Mouse (Mus musculus) forebrain, embryonic 15.5 days (tissue): ENCODE measurements around the gene Clec16a. TPM values are rescaled to one million over a fixed set of nuclear protein-coding genes. Genes with fewer than 3 reads are reported as not detected.

Source experiments
- ATAC-seq: fragments of 200-750 bp; cut with Nextera tagmentation; replicated peaks from 2 replicates; pipeline ENCODE4 v1.8.0; 2017; ENCODE audit warnings: mild to moderate bottlenecking, moderate TSS enrichment, moderate library complexity
- H3K27ac ChIP-seq: fragments of 300-500 bp; sonication (generic); replicated peaks from 2 replicates; pipeline ENCODE4 v1.5.1; 2015; ENCODE audit warnings: mild to moderate bottlenecking, inconsistent platforms
- H3K27me3 ChIP-seq: fragments of 300-500 bp; sonication (generic); 2 replicates; pipeline ENCODE4 v1.6.1; 2015; ENCODE audit warnings: inconsistent platforms
- H3K36me3 ChIP-seq: fragments of 300-500 bp; sonication (generic); 2 replicates; pipeline ENCODE4 v1.6.1; 2015; ENCODE audit warnings: mild to moderate bottlenecking, inconsistent platforms
- H3K4me1 ChIP-seq: fragments of 300-500 bp; sonication (generic); 2 replicates; pipeline ENCODE4 v1.6.1; 2015; ENCODE audit warnings: inconsistent platforms
- H3K4me2 ChIP-seq: fragments of 300-500 bp; sonication (generic); replicated peaks from 2 replicates; pipeline ENCODE4 v1.6.1; 2015; ENCODE audit warnings: mild to moderate bottlenecking, inconsistent platforms
- H3K4me3 ChIP-seq: fragments of 300-500 bp; sonication (generic); 2 replicates; pipeline ENCODE4 v1.5.1; 2015; ENCODE audit warnings: mild to moderate bottlenecking, inconsistent platforms
- H3K9ac ChIP-seq: fragments of 300-500 bp; sonication (generic); replicated peaks from 2 replicates; pipeline ENCODE4 v1.6.1; 2015; ENCODE audit warnings: mild to moderate bottlenecking, inconsistent platforms
- H3K9me3 ChIP-seq: fragments of 300-500 bp; sonication (generic); 2 replicates; pipeline ENCODE4 v1.6.1; 2016; ENCODE audit warnings: inconsistent platforms
- WGBS: fragments of 180-500 bp; shearing (Covaris S2); methylation state at CpG from one replicate; pipeline ENCODE4 v1.1.7; 2015; ENCODE audit warnings: mixed read lengths; 5-methylcytosine and 5-hydroxymethylcytosine counted together
- polyA plus RNA-seq: library from polyadenylated mRNA; unstranded; fragments of >200 nt; fragmentation: Nextera tagmentation; extraction: Ambion mirVana; gene quantifications from 2 replicates; pipeline ENCODE4 v1.2.1, GENCODE M21; 2015

The Clec16a gene
- polyA plus RNA-seq, 1 experiment from 2014 or later, result 77.1 TPM

GRCm38 (mm10) chr16:10674020-10674419 is 128.9 kb downstream of the Clec16a start:
- Histone ChIP-seq H3K9ac (no peak overlapping the region), H3K9me3 (no peaks in the 10 kb centered on the region), H3K27ac (no peak overlapping the region), H3K4me3 (no peak overlapping the region), H3K4me2 (no peak overlapping the region), H3K4me1 (no peaks in the 10 kb centered on the region), H3K27me3 (no peaks in the 10 kb centered on the region), H3K36me3 (no peaks in the 10 kb centered on the region)
- 66% methylated on average over 2 of the region's 2 CpGs for WGBS
- ATAC-seq, result no peak

- Histone ChIP-seq H3K9ac (no peak overlapping the region), H3K4me2 (no peak overlapping the region), H3K27ac (no peak overlapping the region), H3K4me1 (no peaks in the 10 kb centered on the region), H3K36me3 (no peaks in the 10 kb centered on the region), H3K27me3 (no peaks in the 10 kb centered on the region), H3K9me3 (no peaks in the 10 kb centered on the region), H3K4me3 (no peak overlapping the region)
- ATAC-seq, result no peak
- WGBS, result 95% methylated on average over 2 of the region's 2 CpGs
Observed at GRCm38 (mm10) chr16:10674957-10675356, 129.8 kb downstream of the Clec16a start.

- Histone ChIP-seq H3K36me3 (no peaks in the 10 kb centered on the region), H3K4me2 (no peak overlapping the region), H3K27ac (no peak overlapping the region), H3K9me3 (no peaks in the 10 kb centered on the region), H3K4me1 (no peaks in the 10 kb centered on the region), H3K9ac (no peak overlapping the region), H3K4me3 (no peak overlapping the region), H3K27me3 (no peaks in the 10 kb centered on the region)
- ATAC-seq, result no peak
- WGBS, result 88% methylated on average over 1 of the region's 1 CpGs
Observed at GRCm38 (mm10) chr16:10675612-10676011, 130.5 kb downstream of the Clec16a start.

- Histone ChIP-seq H3K9me3 (no peaks in the 10 kb centered on the region), H3K36me3 (no peaks in the 10 kb centered on the region), H3K4me2 (no peak overlapping the region), H3K27ac (no peak overlapping the region), H3K9ac (no peak overlapping the region), H3K27me3 (no peaks in the 10 kb centered on the region), H3K4me3 (no peak overlapping the region), H3K4me1 (no peaks in the 10 kb centered on the region)
- WGBS, result 72% methylated on average over 3 of the region's 3 CpGs
- no peak for ATAC-seq
Observed at GRCm38 (mm10) chr16:10676461-10677066, 131.4 kb downstream of the Clec16a start.

- Histone ChIP-seq H3K36me3 (no peaks in the 10 kb centered on the region), H3K9me3 (no peaks in the 10 kb centered on the region), H3K4me3 (no peak overlapping the region), H3K4me1 (no peaks in the 10 kb centered on the region), H3K27ac (no peak overlapping the region), H3K27me3 (no peaks in the 10 kb centered on the region), H3K4me2 (no peak overlapping the region), H3K9ac (no peak overlapping the region)
- WGBS, result 70% methylated on average over 2 of the region's 2 CpGs
- no peak for ATAC-seq
Observed at GRCm38 (mm10) chr16:10682521-10682920, 137.4 kb downstream of the Clec16a start.

- 78% methylated on average over 8 of the region's 8 CpGs for WGBS
- ATAC-seq, result no peak
- no peaks in the 10 kb centered on the region for H3K27me3 ChIP-seq
- H3K9ac ChIP-seq, result no peak overlapping the region
- H3K36me3 ChIP-seq, result no peaks in the 10 kb centered on the region
- H3K4me1 ChIP-seq, result no peaks in the 10 kb centered on the region
- no peak overlapping the region for H3K27ac ChIP-seq
- H3K9me3 ChIP-seq, result no peaks in the 10 kb centered on the region
- H3K4me3 ChIP-seq, result no peak overlapping the region
- no peak overlapping the region for H3K4me2 ChIP-seq
Observed at GRCm38 (mm10) chr16:10683193-10684000, 138.3 kb downstream of the Clec16a start.

- Histone ChIP-seq H3K9me3 (no peaks in the 10 kb centered on the region), H3K27ac (no peak overlapping the region), H3K4me2 (no peak overlapping the region), H3K36me3 (no peaks in the 10 kb centered on the region), H3K27me3 (no peaks in the 10 kb centered on the region), H3K4me1 (peaks cover 4% of the 10 kb centered on the region; the same call in 1 of the 2 replicates), H3K4me3 (no peak overlapping the region), H3K9ac (no peak overlapping the region)
- WGBS, result 87% methylated on average over 6 of the region's 6 CpGs
- no peak for ATAC-seq
Observed at GRCm38 (mm10) chr16:10689748-10690318, 144.7 kb downstream of the Clec16a start.

- no peak overlapping the region for H3K27ac ChIP-seq
- WGBS, result 80% methylated on average over 3 of the region's 3 CpGs
- no peaks in the 10 kb centered on the region for H3K9me3 ChIP-seq
- H3K36me3 ChIP-seq, result no peaks in the 10 kb centered on the region
- no peak overlapping the region for H3K4me3 ChIP-seq
- H3K9ac ChIP-seq, result no peak overlapping the region
- no peak overlapping the region for H3K4me2 ChIP-seq
- ATAC-seq, result no peak
- H3K27me3 ChIP-seq, result no peaks in the 10 kb centered on the region
- peaks cover 4% of the 10 kb centered on the region; the same call in 1 of the 2 replicates for H3K4me1 ChIP-seq
Observed at GRCm38 (mm10) chr16:10690442-10690841, 145.3 kb downstream of the Clec16a start.

GRCm38 (mm10) chr16:10691705-10692104 is 146.6 kb downstream of the Clec16a start:
- no peak overlapping the region for H3K4me3 ChIP-seq
- H3K36me3 ChIP-seq, result no peaks in the 10 kb centered on the region
- H3K27me3 ChIP-seq, result no peaks in the 10 kb centered on the region
- no peak overlapping the region for H3K4me2 ChIP-seq
- H3K9me3 ChIP-seq, result no peaks in the 10 kb centered on the region
- H3K4me1 ChIP-seq, result peaks cover 4% of the 10 kb centered on the region; the same call in 1 of the 2 replicates
- no peak overlapping the region for H3K27ac ChIP-seq
- WGBS, result 82% methylated on average over 5 of the region's 5 CpGs
- no peak overlapping the region for H3K9ac ChIP-seq
- no peak for ATAC-seq

GRCm38 (mm10) chr16:10692848-10693247 is 147.7 kb downstream of the Clec16a start:
- Histone ChIP-seq H3K4me1 (peaks cover 4% of the 10 kb centered on the region; the same call in 1 of the 2 replicates), H3K4me3 (no peak overlapping the region), H3K27me3 (no peaks in the 10 kb centered on the region), H3K9ac (no peak overlapping the region), H3K4me2 (no peak overlapping the region), H3K9me3 (no peaks in the 10 kb centered on the region), H3K27ac (no peak overlapping the region), H3K36me3 (no peaks in the 10 kb centered on the region)
- WGBS, result 63% methylated on average over 8 of the region's 8 CpGs
- no peak for ATAC-seq

GRCm38 (mm10) chr16:10693424-10693823 is 148.3 kb downstream of the Clec16a start:
- no peak for ATAC-seq
- H3K27ac ChIP-seq, result no peak overlapping the region
- H3K27me3 ChIP-seq, result no peaks in the 10 kb centered on the region
- H3K4me1 ChIP-seq, result peaks cover 4% of the 10 kb centered on the region; the same call in 1 of the 2 replicates
- H3K9me3 ChIP-seq, result no peaks in the 10 kb centered on the region
- 95% methylated on average over 1 of the region's 1 CpGs for WGBS
- no peak overlapping the region for H3K4me2 ChIP-seq
- H3K4me3 ChIP-seq, result no peak overlapping the region
- no peaks in the 10 kb centered on the region for H3K36me3 ChIP-seq
- H3K9ac ChIP-seq, result no peak overlapping the region

- Histone ChIP-seq H3K9me3 (no peaks in the 10 kb centered on the region), H3K27ac (no peak overlapping the region), H3K9ac (no peak overlapping the region), H3K27me3 (no peaks in the 10 kb centered on the region), H3K4me1 (peaks cover 4% of the 10 kb centered on the region; the same call in 1 of the 2 replicates), H3K4me3 (no peak overlapping the region), H3K36me3 (no peaks in the 10 kb centered on the region), H3K4me2 (no peak overlapping the region)
- no peak for ATAC-seq
- 52% methylated on average over 11 of the region's 11 CpGs for WGBS
Observed at GRCm38 (mm10) chr16:10694414-10694851, 149.3 kb downstream of the Clec16a start.
